Mouse (Mus musculus): Measurements from ENCODE around the gene Tcirg1. TPM values are rescaled to one million over a fixed set of nuclear protein-coding genes. Genes with fewer than 3 reads are reported as not detected.

Gene Tcirg1
- total and polyA plus RNA-seq, 3 experiments: 7.4 to 50.5 (median 12.4) TPM

DNA sequence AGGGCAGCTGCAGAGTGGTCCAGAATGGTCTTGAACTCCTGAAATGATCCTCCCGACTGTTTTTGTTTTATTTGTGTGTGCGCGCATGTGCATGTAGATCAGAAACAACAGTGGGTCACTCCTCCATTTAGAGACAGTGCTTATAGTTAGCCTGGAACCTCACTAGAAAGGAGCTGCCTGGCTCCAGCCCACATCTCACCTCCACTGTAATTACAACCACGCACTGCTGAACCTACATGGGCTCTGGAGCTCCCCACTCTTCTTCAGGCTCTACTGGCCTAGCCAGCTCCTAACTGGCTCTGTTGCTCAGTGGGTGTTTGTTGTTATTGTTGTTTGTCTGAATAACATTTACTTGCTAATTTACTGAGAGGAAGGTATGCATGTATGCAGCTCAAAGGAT lies 7.3 kb downstream of the Tcirg1 start:
- Histone ChIP-seq H3K27ac (no peak overlapping the region), H3K36me3 (ENCODE audit: control insufficient read depth, insufficient read depth, low read length) (no peaks in the 10 kb centered on the region), H3K4me3 (no peak overlapping the region), H3K27me3 (ENCODE audit: control insufficient read depth, insufficient read depth, low read length) (no peaks in the 10 kb centered on the region), H3K9ac (ENCODE audit: low read depth, low read length) (no peak overlapping the region), H3K79me2 (replicated peaks; ENCODE audit: control insufficient read depth, insufficient read depth, low read length) (0 out of 2 replicates have a peak, but pooled peaks cover 1% of the 10 kb centered on the region), H3K4me1 (ENCODE audit: control insufficient read depth, insufficient read depth, low read length) (peaks cover 3% of the 10 kb centered on the region; the same call in 1 of the 2 replicates)
- no peak for TF ChIP-seq CTCF (IDR thresholded peaks at IDR 0.05)
- TF ChIP-seq EP300 (IDR thresholded peaks at IDR 0.05; ENCODE audit: insufficient read depth, low read depth, low read length): no peak
- TF ChIP-seq POLR2A (IDR thresholded peaks at IDR 0.05; ENCODE audit: insufficient read depth, low read depth, low read length): no peak
- intact Hi-C loops (cut with DNase I): no loop called here
- DNase-seq: no peak
- 97% methylated on average over 4 of the region's 4 CpGs for WGBS

DNA sequence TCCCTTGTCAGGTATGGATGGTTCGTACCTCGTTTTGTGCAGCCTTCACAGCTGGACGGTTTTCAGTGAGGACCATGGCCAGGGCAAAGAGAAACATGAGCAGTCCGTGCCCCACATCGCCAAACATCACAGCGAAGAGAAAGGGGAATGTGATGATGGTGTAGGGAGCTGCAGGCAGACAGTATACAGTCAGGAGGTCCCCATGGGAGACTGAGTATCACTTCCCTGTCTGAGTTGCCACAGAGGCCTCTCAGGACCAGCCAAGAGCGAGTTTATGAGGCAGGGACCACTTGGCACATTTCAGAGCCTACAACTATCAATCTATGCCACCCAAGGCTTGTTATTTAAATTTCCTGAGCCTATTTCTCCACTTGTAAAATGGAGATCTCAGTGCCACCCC lies 8.0 kb downstream of the Tcirg1 start:
- intact Hi-C loops (cut with DNase I): no loop called here
- Histone ChIP-seq H3K36me3 (ENCODE audit: control insufficient read depth, insufficient read depth, low read length) (no peaks in the 10 kb centered on the region), H3K9ac (ENCODE audit: low read depth, low read length) (no peak overlapping the region), H3K4me3 (no peak overlapping the region), H3K4me1 (ENCODE audit: control insufficient read depth, insufficient read depth, low read length) (no peaks in the 10 kb centered on the region), H3K79me2 (replicated peaks; ENCODE audit: control insufficient read depth, insufficient read depth, low read length) (0 out of 2 replicates have a peak, but pooled peaks cover 1% of the 10 kb centered on the region), H3K27ac (no peak overlapping the region), H3K27me3 (ENCODE audit: control insufficient read depth, insufficient read depth, low read length) (no peaks in the 10 kb centered on the region)
- 84% methylated on average over 7 of the region's 7 CpGs for WGBS
- TF ChIP-seq POLR2A (IDR thresholded peaks at IDR 0.05; ENCODE audit: insufficient read depth, low read depth, low read length) (no peak), CTCF (IDR thresholded peaks at IDR 0.05) (no peak), EP300 (IDR thresholded peaks at IDR 0.05; ENCODE audit: insufficient read depth, low read depth, low read length) (no peak)
- DNase-seq: no peak

DNA sequence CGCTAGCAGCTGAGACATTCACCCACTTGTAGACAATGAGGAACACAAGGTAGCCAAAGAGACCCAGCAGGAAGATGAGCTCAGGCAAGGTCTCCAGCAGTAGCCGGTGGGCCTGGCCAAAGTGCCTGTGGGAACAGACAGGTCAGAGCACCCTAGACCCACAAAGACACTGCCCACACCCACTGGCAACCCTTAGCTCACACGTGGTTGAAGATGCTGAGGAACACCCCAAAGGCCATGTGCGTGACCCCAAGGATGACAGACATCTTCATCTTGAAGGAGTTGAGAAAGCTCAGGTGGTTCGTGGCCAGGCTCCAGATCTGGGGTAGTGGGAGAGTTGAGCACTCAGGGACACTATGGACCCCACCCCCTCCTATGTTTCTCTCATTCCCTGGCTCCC lies 9.4 kb downstream of the Tcirg1 start:
- Histone ChIP-seq H3K27ac (no peak overlapping the region), H3K4me3 (no peak overlapping the region), H3K79me2 (replicated peaks; ENCODE audit: control insufficient read depth, insufficient read depth, low read length) (no peaks in the 10 kb centered on the region), H3K36me3 (ENCODE audit: control insufficient read depth, insufficient read depth, low read length) (no peaks in the 10 kb centered on the region), H3K9ac (ENCODE audit: low read depth, low read length) (no peak overlapping the region), H3K4me1 (ENCODE audit: control insufficient read depth, insufficient read depth, low read length) (0 out of 2 replicates have a peak, but pooled peaks cover 1% of the 10 kb centered on the region), H3K27me3 (ENCODE audit: control insufficient read depth, insufficient read depth, low read length) (no peaks in the 10 kb centered on the region)
- DNase-seq: no peak
- intact Hi-C loops (cut with DNase I): no loop called here
- WGBS: 92% methylated on average over 5 of the region's 5 CpGs
- TF ChIP-seq POLR2A (IDR thresholded peaks at IDR 0.05; ENCODE audit: insufficient read depth, low read depth, low read length) (no peak), EP300 (IDR thresholded peaks at IDR 0.05; ENCODE audit: insufficient read depth, low read depth, low read length) (no peak), CTCF (IDR thresholded peaks at IDR 0.05) (no peak)

DNA sequence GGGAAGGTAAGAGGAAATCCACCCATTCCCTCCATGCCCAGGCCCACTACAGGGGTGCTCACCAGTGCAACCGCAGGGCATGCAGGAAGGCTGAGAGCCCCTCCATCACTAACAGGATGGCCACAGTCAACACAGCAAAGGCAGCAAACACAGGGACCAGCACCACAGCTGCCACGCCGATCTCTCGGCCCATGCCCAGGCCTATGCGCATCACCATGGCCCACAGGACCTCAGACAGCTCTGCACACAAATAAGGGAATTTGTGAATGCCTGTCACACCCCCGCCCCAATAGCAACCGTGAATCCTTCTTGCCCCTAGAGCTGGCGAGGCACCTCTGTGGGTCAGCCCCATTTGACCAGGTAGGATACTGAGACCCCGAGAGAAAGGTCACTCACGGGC lies 10.7 kb downstream of the Tcirg1 start:
- no peaks in the 10 kb centered on the region for H3K27me3 ChIP-seq (ENCODE audit: control insufficient read depth, insufficient read depth, low read length)
- no peak overlapping the region for H3K27ac ChIP-seq
- no peaks in the 10 kb centered on the region for H3K36me3 ChIP-seq (ENCODE audit: control insufficient read depth, insufficient read depth, low read length)
- DNase-seq: no peak
- no peak for TF ChIP-seq CTCF (IDR thresholded peaks at IDR 0.05)
- no peak for TF ChIP-seq EP300 (IDR thresholded peaks at IDR 0.05; ENCODE audit: insufficient read depth, low read depth, low read length)
- no peak for TF ChIP-seq POLR2A (IDR thresholded peaks at IDR 0.05; ENCODE audit: insufficient read depth, low read depth, low read length)
- no peak overlapping the region for H3K4me3 ChIP-seq
- no peak overlapping the region for H3K9ac ChIP-seq (ENCODE audit: low read depth, low read length)
- H3K79me2 ChIP-seq (replicated peaks; ENCODE audit: control insufficient read depth, insufficient read depth, low read length): no peaks in the 10 kb centered on the region
- intact Hi-C loops (cut with DNase I): no loop called here
- 93% methylated on average over 10 of the region's 10 CpGs for WGBS
- H3K4me1 ChIP-seq (ENCODE audit: control insufficient read depth, insufficient read depth, low read length): 0 out of 2 replicates have a peak, but pooled peaks cover 1% of the 10 kb centered on the region

DNA sequence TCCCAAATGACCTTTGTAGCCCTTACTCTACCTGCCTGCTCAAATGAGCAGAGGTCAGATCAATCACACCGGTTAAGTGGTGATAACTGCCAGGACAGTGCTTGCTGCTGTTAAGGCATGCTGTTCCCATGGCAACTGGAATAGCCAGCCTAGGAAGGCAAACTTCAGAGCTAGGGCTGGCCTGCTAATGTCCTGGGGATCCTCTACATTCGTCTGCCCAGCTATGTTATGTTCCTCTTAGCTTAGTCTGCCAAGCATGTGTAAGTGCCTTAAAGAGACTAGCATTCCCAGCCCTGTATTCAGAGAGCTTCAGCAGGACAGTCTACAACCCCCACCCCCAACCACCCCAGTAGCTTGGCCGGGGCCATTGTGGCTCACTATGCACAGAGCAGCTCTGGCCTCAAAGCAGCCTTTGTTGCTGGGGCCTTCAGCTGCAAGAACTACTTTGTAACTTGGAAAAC lies 11.7 kb downstream of the Tcirg1 start:
- no peak for DNase-seq
- no peaks in the 10 kb centered on the region for H3K27me3 ChIP-seq (ENCODE audit: control insufficient read depth, insufficient read depth, low read length)
- H3K36me3 ChIP-seq (ENCODE audit: control insufficient read depth, insufficient read depth, low read length): no peaks in the 10 kb centered on the region
- WGBS: 61% methylated on average over 3 of the region's 3 CpGs
- TF ChIP-seq CTCF (IDR thresholded peaks at IDR 0.05) (no peak), POLR2A (IDR thresholded peaks at IDR 0.05; ENCODE audit: insufficient read depth, low read depth, low read length) (no peak), EP300 (IDR thresholded peaks at IDR 0.05; ENCODE audit: insufficient read depth, low read depth, low read length) (no peak)
- intact Hi-C loops (cut with DNase I): no loop called here
- no peak overlapping the region for H3K27ac ChIP-seq
- no peaks in the 10 kb centered on the region for H3K79me2 ChIP-seq (replicated peaks; ENCODE audit: control insufficient read depth, insufficient read depth, low read length)
- no peak overlapping the region for H3K4me3 ChIP-seq
- 0 out of 2 replicates have a peak, but pooled peaks cover 1% of the 10 kb centered on the region for H3K4me1 ChIP-seq (ENCODE audit: control insufficient read depth, insufficient read depth, low read length)
- H3K9ac ChIP-seq (ENCODE audit: low read depth, low read length): no peak overlapping the region

DNA sequence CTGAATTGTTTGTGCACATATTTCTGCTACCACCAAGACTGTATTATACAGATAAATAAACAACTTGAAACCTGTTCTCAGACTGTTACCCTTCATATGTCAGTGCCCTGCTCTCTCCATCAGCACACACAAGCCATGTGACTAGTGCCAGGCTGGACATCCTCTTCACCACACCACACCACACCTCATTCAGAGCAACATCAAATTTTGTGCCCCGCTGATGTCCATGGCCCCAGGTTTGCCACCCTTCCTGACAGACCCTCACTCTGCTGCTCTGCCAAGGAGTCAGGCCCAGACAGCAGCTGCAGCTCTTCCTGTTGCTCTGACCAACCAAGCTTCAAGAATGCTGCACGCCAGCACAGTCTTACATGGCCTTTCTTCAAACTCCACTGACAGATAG lies 12.6 kb downstream of the Tcirg1 start:
- intact Hi-C loops (cut with DNase I): no loop called here
- WGBS: 95% methylated on average over 2 of the region's 2 CpGs
- H3K27ac ChIP-seq: no peak overlapping the region
- no peak for DNase-seq
- H3K27me3 ChIP-seq (ENCODE audit: control insufficient read depth, insufficient read depth, low read length): no peaks in the 10 kb centered on the region
- no peak overlapping the region for H3K9ac ChIP-seq (ENCODE audit: low read depth, low read length)
- H3K4me3 ChIP-seq: no peak overlapping the region
- H3K4me1 ChIP-seq (ENCODE audit: control insufficient read depth, insufficient read depth, low read length): 0 out of 2 replicates have a peak, but pooled peaks cover 1% of the 10 kb centered on the region
- no peaks in the 10 kb centered on the region for H3K79me2 ChIP-seq (replicated peaks; ENCODE audit: control insufficient read depth, insufficient read depth, low read length)
- TF ChIP-seq EP300 (IDR thresholded peaks at IDR 0.05; ENCODE audit: insufficient read depth, low read depth, low read length) (no peak), CTCF (IDR thresholded peaks at IDR 0.05) (no peak), POLR2A (IDR thresholded peaks at IDR 0.05; ENCODE audit: insufficient read depth, low read depth, low read length) (no peak)
- H3K36me3 ChIP-seq (ENCODE audit: control insufficient read depth, insufficient read depth, low read length): no peaks in the 10 kb centered on the region
